Mouse (Mus musculus): ENCODE results near the gene Arid1a. TPM values are rescaled to one million over a fixed set of nuclear protein-coding genes. Genes with fewer than 3 reads are reported as not detected.

Arid1a gene
- polyA plus RNA-seq, 1 experiment from 2014 or later, result 17.9 TPM

DNA sequence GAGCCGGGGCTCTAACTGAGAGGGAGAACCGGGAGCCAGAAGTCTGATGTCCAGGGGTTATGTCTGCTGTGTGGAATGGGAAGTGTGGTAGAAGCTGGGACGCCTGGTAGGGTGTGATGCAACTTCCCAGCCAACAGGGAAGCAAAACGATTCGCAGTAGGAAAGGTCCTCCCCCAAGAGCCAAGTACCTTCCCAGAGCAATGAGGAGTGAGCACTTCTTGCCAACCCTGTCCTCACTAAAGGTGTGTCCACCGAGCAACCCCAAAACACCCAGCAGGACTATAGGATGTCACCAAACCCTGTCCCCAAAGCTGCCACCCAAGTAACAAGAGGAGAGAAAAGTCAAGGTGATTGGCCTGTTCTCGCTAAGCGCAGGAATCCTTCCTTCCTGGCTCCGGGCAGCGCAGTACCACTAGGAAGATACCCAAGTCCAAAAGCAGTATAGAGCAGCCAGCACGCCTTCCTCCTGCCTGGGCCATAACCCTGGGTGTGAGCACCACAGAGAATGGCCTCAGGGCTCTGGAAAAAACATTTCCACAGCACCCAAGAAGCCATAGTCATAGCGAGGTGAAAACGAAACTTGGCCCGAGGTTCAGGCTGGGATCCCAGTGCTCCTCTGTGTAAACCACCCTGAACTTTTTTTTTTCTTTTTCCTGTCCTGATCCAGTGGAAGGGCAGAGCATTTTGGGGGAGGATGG is 125.3 kb downstream of the Arid1a start:
- ATAC-seq (replicated peaks; ENCODE audit: low FRiP score, low read depth) (no peak), DNase-seq (ENCODE audit: low spot score) (no peak)
- no peak for TF ChIP-seq CTCF (IDR thresholded peaks at IDR 0.05; ENCODE audit: low read depth)
- Histone ChIP-seq H3K9me3 (replicated peaks; ENCODE audit: low read length) (no peaks in the 10 kb centered on the region), H3K4me1 (replicated peaks; ENCODE audit: insufficient read depth, low read length) (peaks cover 9% of the 10 kb centered on the region; the same call in 1 of the 2 replicates), H3K9ac (ENCODE audit: low read depth, low read length) (no peak overlapping the region), H3K27ac (no peak overlapping the region), H3K36me3 (ENCODE audit: insufficient read depth, low read length) (0 out of 2 replicates have a peak, but pooled peaks cover 7% of the 10 kb centered on the region), H3K4me3 (replicated peaks; ENCODE audit: low read depth, low read length) (no peak overlapping the region; the same call in 1 of the 2 replicates), H3K27me3 (ENCODE audit: insufficient read depth, low read length) (no peaks in the 10 kb centered on the region), H3K4me2 (ENCODE audit: low read length) (peak overlapping the region; percentile 93)
- WGBS, result 59% methylated on average over 14 of the region's 14 CpGs

GRCm38 (mm10) chr4:133630326-133630920 is 126.1 kb downstream of the Arid1a start:
- ATAC-seq (replicated peaks; ENCODE audit: low FRiP score, low read depth) (no peak), DNase-seq (ENCODE audit: low spot score) (no peak)
- H3K36me3 ChIP-seq (ENCODE audit: insufficient read depth, low read length), result 0 out of 2 replicates have a peak, but pooled peaks cover 7% of the 10 kb centered on the region
- no peaks in the 10 kb centered on the region for H3K9me3 ChIP-seq (replicated peaks; ENCODE audit: low read length)
- peaks cover 13% of the 10 kb centered on the region for H3K4me1 ChIP-seq (replicated peaks; ENCODE audit: insufficient read depth, low read length)
- no peak overlapping the region for H3K4me3 ChIP-seq (replicated peaks; ENCODE audit: low read depth, low read length)
- H3K9ac ChIP-seq (ENCODE audit: low read depth, low read length), result no peak overlapping the region
- H3K27me3 ChIP-seq (ENCODE audit: insufficient read depth, low read length), result no peaks in the 10 kb centered on the region
- H3K4me2 ChIP-seq (ENCODE audit: low read length), result no peak overlapping the region
- no peak for TF ChIP-seq CTCF (IDR thresholded peaks at IDR 0.05; ENCODE audit: low read depth)
- 85% methylated on average over 8 of the region's 8 CpGs for WGBS
- no peak overlapping the region for H3K27ac ChIP-seq

DNA sequence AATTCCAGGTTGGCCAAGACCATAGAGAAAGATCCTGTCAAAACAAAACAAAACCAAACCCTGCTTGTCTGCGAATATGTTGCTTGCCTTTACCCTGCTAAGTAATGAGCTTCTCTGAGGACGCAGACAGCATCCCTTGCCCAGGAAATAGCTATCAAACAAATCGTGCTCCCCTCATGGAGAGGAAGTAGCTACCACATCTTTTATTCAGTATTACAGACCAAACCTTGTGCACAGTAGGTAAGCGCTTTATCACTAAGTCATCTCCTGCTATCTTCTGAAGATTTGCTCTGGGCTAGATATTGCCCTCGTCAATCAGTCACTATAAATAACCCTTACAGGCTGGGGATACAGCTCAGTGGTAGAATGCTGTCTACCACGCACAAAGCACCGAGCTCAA is 127.4 kb downstream of the Arid1a start:
- Histone ChIP-seq H3K4me2 (ENCODE audit: low read length) (no peak overlapping the region), H3K36me3 (ENCODE audit: insufficient read depth, low read length) (0 out of 2 replicates have a peak, but pooled peaks cover 7% of the 10 kb centered on the region), H3K4me1 (replicated peaks; ENCODE audit: insufficient read depth, low read length) (peaks cover 17% of the 10 kb centered on the region), H3K9ac (ENCODE audit: low read depth, low read length) (no peak overlapping the region), H3K27me3 (ENCODE audit: insufficient read depth, low read length) (no peaks in the 10 kb centered on the region), H3K9me3 (replicated peaks; ENCODE audit: low read length) (no peaks in the 10 kb centered on the region), H3K27ac (no peak overlapping the region), H3K4me3 (replicated peaks; ENCODE audit: low read depth, low read length) (no peak overlapping the region)
- 79% methylated on average over 7 of the region's 7 CpGs for WGBS
- DNase-seq (ENCODE audit: low spot score) (no peak), ATAC-seq (replicated peaks; ENCODE audit: low FRiP score, low read depth) (no peak)
- TF ChIP-seq CTCF (IDR thresholded peaks at IDR 0.05; ENCODE audit: low read depth), result no peak

Small RNA genes within 50 kb of the gene (microRNA-seq; reads per million reads assigned to microRNA genes)
- gene Mir7227, result not detected

Other genes with a start within 250 kb of the Arid1a start
- 38.6 and 38.7 TPM in 2 replicates for gene Kdf1, start 237.8 kb downstream of the Arid1a start, polyA plus RNA-seq (2015; fragmentation: Nextera tagmentation; extraction: Ambion mirVana)
- 200 and 219 TPM in 2 replicates for gene Nudc, start 210.8 kb downstream of the Arid1a start, polyA plus RNA-seq (2015; fragmentation: Nextera tagmentation; extraction: Ambion mirVana)
- 0.75 and 0.83 TPM in 2 replicates for gene Nr0b2, start 203.4 kb downstream of the Arid1a start, polyA plus RNA-seq (2015; fragmentation: Nextera tagmentation; extraction: Ambion mirVana)
- gene Gpatch3, start 182.0 kb downstream of the Arid1a start, polyA plus RNA-seq (2015; fragmentation: Nextera tagmentation; extraction: Ambion mirVana), result 7.4 and 8.2 TPM in 2 replicates
- 17.5 and 19.5 TPM in 2 replicates for gene Gpn2, start 172.4 kb downstream of the Arid1a start, polyA plus RNA-seq (2015; fragmentation: Nextera tagmentation; extraction: Ambion mirVana)
- 20.5 and 21.3 TPM in 2 replicates for gene Sfn, start 154.6 kb downstream of the Arid1a start, polyA plus RNA-seq (2015; fragmentation: Nextera tagmentation; extraction: Ambion mirVana)
- gene Zdhhc18, start 106.6 kb downstream of the Arid1a start, polyA plus RNA-seq (2015; fragmentation: Nextera tagmentation; extraction: Ambion mirVana), result 3.7 and 7.1 TPM in 2 replicates
- gene Pigv, start 84.1 kb downstream of the Arid1a start, polyA plus RNA-seq (2015; fragmentation: Nextera tagmentation; extraction: Ambion mirVana), result 19.1 and 19.7 TPM in 2 replicates
- gene Rps6ka1, start 131.0 kb upstream of the Arid1a start, polyA plus RNA-seq (2015; fragmentation: Nextera tagmentation; extraction: Ambion mirVana), result 29.7 and 32.5 TPM in 2 replicates
- 1,962 and 2,114 TPM in 2 replicates for gene Hmgn2, start 211.9 kb upstream of the Arid1a start, polyA plus RNA-seq (2015; fragmentation: Nextera tagmentation; extraction: Ambion mirVana)
- 35.3 and 36.9 TPM in 2 replicates for gene Dhdds, start 244.1 kb upstream of the Arid1a start, polyA plus RNA-seq (2015; fragmentation: Nextera tagmentation; extraction: Ambion mirVana)